Mouse (Mus musculus) heart, embryonic 13.5 days (tissue): ENCODE measurements around the gene Itgb4. TPM values are rescaled to one million over a fixed set of nuclear protein-coding genes. Genes with fewer than 3 reads are reported as not detected.

Experiments used
- ATAC-seq: fragments of 200-750 bp; cut with Nextera tagmentation; 2 replicates; pipeline ENCODE4 v1.8.0; 2017; ENCODE audit warnings: moderate TSS enrichment; ENCODE audit not compliant: insufficient number of reproducible peaks, low FRiP score, low TSS enrichment; ENCODE audit errors: extremely low read depth
- H3K27ac ChIP-seq: fragments of 300-500 bp; sonication (generic); replicated peaks from 2 replicates; pipeline ENCODE4 v1.5.1; 2015; ENCODE audit warnings: moderate library complexity, mild to moderate bottlenecking, inconsistent platforms
- H3K27me3 ChIP-seq: fragments of 300-500 bp; sonication (generic); replicated peaks from 2 replicates; pipeline ENCODE4 v1.6.1; 2015; ENCODE audit warnings: mild to moderate bottlenecking, inconsistent platforms
- H3K36me3 ChIP-seq: fragments of 300-500 bp; sonication (generic); 2 replicates; pipeline ENCODE4 v1.6.1; 2015; ENCODE audit warnings: mild to moderate bottlenecking, inconsistent platforms
- H3K4me1 ChIP-seq: fragments of 300-500 bp; sonication (generic); 2 replicates; pipeline ENCODE4 v1.6.1; 2015; ENCODE audit warnings: inconsistent platforms
- H3K4me2 ChIP-seq: fragments of 300-500 bp; sonication (generic); 2 replicates; pipeline ENCODE4 v1.6.1; 2015; ENCODE audit warnings: inconsistent platforms, mild to moderate bottlenecking, moderate library complexity
- H3K4me3 ChIP-seq: fragments of 300-500 bp; sonication (generic); 2 replicates; pipeline ENCODE4 v1.5.1; 2015; ENCODE audit warnings: moderate library complexity, mild to moderate bottlenecking, inconsistent platforms
- H3K9ac ChIP-seq: fragments of 300-500 bp; sonication (generic); 2 replicates; pipeline ENCODE4 v1.6.1; 2015; ENCODE audit warnings: inconsistent platforms, mild to moderate bottlenecking, moderate library complexity
- H3K9me3 ChIP-seq: fragments of 300-500 bp; sonication (generic); 2 replicates; pipeline ENCODE4 v1.6.1; 2016; ENCODE audit warnings: inconsistent platforms
- WGBS: fragments of 180-500 bp; shearing (Covaris S2); methylation state at CpG from one replicate; pipeline ENCODE4 v1.1.7; 2015; ENCODE audit warnings: mixed read lengths; 5-methylcytosine and 5-hydroxymethylcytosine counted together
- polyA plus RNA-seq: library from polyadenylated mRNA; unstranded; fragments of >200 nt; fragmentation: Nextera tagmentation; extraction: Ambion mirVana; gene quantifications from 2 replicates; pipeline ENCODE4 v1.2.1, GENCODE M21; 2015

The Itgb4 gene
- polyA plus RNA-seq, 1 experiment from 2014 or later, result 1.1 TPM

DNA sequence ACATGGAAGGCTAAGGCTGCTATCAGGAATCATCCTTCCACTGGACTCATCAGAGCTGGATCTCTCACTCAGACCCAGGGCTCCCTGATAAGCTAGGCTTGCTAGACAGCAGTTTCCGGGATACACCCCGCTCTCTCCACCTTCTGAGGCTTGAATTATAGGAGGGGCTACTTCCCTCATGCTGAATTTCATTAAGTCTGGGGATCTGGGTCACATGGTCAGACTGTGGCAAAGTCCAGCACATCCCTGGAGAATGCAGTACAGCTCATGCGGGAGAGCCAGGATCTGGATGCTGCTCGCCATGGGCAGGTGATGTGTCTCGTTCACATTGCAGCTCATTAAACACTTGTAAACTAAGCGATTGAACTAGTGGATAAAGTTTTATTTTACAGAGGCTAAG is 3.5 kb upstream of the Itgb4 start:
- Histone ChIP-seq H3K4me2 (no peak overlapping the region), H3K36me3 (peaks cover 13% of the 10 kb centered on the region), H3K27me3 (peaks cover 31% of the 10 kb centered on the region), H3K9ac (no peak overlapping the region), H3K27ac (no peak overlapping the region), H3K4me1 (peaks cover 28% of the 10 kb centered on the region), H3K4me3 (no peak overlapping the region), H3K9me3 (no peaks in the 10 kb centered on the region)
- WGBS, result 60% methylated on average over 6 of the region's 6 CpGs
- no peak for ATAC-seq

GRCm38 (mm10) chr11:115975083-115975420 is 543 bp downstream of the Itgb4 start:
- Histone ChIP-seq H3K36me3 (no peaks in the 10 kb centered on the region), H3K9me3 (no peaks in the 10 kb centered on the region), H3K4me2 (peak overlapping the region; percentile 87), H3K4me1 (peaks cover 14% of the 10 kb centered on the region), H3K4me3 (peak overlapping the region; percentile 59), H3K27me3 (peaks cover 71% of the 10 kb centered on the region), H3K9ac (peak overlapping the region; percentile 75), H3K27ac (no peak overlapping the region)
- no peak for ATAC-seq
- WGBS, result 4% methylated on average over 18 of the region's 18 CpGs

GRCm38 (mm10) chr11:115975544-115975943 is 1.0 kb downstream of the Itgb4 start:
- Histone ChIP-seq H3K27me3 (peaks cover 73% of the 10 kb centered on the region), H3K4me3 (peak overlapping the region; percentile 59), H3K9ac (no peak overlapping the region), H3K36me3 (no peaks in the 10 kb centered on the region), H3K4me2 (peak overlapping the region; percentile 87; the same call in 1 of the 2 replicates), H3K9me3 (no peaks in the 10 kb centered on the region), H3K27ac (no peak overlapping the region), H3K4me1 (peaks cover 13% of the 10 kb centered on the region)
- WGBS, result 37% methylated on average over 12 of the region's 12 CpGs
- no peak for ATAC-seq

DNA sequence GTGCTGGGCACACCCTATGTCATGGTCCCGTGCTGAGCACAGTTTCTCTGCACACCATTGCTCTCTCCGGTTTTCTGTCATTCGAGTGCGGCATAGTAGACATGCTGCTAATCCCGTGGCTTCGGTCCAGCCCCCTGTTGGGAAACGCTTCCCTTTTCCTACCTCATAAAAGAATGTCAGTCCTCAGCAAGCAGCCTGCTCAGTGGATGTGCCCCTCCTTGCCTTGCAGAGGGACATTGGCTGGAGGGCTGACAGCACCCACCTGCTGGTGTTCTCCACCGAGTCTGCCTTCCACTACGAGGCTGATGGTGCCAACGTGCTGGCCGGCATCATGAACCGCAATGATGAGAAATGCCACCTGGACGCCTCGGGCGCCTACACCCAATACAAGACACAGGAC is 8.0 kb downstream of the Itgb4 start:
- H3K9ac ChIP-seq, result no peak overlapping the region
- 83% methylated on average over 15 of the region's 15 CpGs for WGBS
- no peaks in the 10 kb centered on the region for H3K36me3 ChIP-seq
- no peak for ATAC-seq
- no peak overlapping the region for H3K27ac ChIP-seq
- no peaks in the 10 kb centered on the region for H3K4me1 ChIP-seq
- H3K4me3 ChIP-seq, result no peak overlapping the region
- H3K27me3 ChIP-seq, result peaks cover 49% of the 10 kb centered on the region
- no peak overlapping the region for H3K4me2 ChIP-seq
- H3K9me3 ChIP-seq, result no peaks in the 10 kb centered on the region

GRCm38 (mm10) chr11:115983291-115983690 is 8.8 kb downstream of the Itgb4 start:
- ATAC-seq, result no peak
- Histone ChIP-seq H3K27me3 (peaks cover 49% of the 10 kb centered on the region), H3K36me3 (no peaks in the 10 kb centered on the region), H3K4me2 (no peak overlapping the region), H3K9ac (no peak overlapping the region), H3K27ac (no peak overlapping the region), H3K9me3 (no peaks in the 10 kb centered on the region), H3K4me1 (no peaks in the 10 kb centered on the region), H3K4me3 (no peak overlapping the region)
- 76% methylated on average over 8 of the region's 8 CpGs for WGBS

DNA sequence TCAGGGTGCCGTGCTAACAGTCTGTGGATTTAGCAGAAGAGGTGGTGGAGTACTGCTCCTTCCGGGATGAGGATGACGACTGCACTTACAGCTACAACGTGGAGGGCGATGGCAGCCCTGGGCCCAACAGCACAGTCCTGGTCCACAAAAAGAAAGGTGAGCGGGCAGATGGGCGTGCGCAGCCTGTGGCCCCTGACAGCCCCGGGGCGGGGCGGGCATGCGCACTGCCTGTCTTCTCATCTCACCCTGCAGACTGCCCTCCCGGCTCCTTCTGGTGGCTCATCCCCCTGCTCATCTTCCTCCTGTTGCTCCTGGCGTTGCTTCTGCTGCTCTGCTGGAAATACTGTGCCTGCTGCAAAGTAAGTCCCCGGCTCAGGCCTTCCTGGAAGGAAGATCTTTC is 15.2 kb downstream of the Itgb4 start:
- H3K27ac ChIP-seq, result no peak overlapping the region
- WGBS, result 29% methylated on average over 15 of the region's 15 CpGs
- H3K4me2 ChIP-seq, result peak overlapping the region; percentile 53

GRCm38 (mm10) chr11:115992098-115992497 is 17.6 kb downstream of the Itgb4 start:
- H3K36me3 ChIP-seq, result no peaks in the 10 kb centered on the region
- H3K27ac ChIP-seq, result no peak overlapping the region
- H3K9me3 ChIP-seq, result no peaks in the 10 kb centered on the region
- ATAC-seq, result no peak
- H3K4me1 ChIP-seq, result no peaks in the 10 kb centered on the region; the same call in 1 of the 2 replicates
- no peak overlapping the region for H3K4me2 ChIP-seq
- WGBS, result 58% methylated on average over 4 of the region's 4 CpGs
- peaks cover 53% of the 10 kb centered on the region for H3K27me3 ChIP-seq
- no peak overlapping the region for H3K9ac ChIP-seq
- no peak overlapping the region for H3K4me3 ChIP-seq

More for the DNA sequence above, 15.2 kb downstream of the Itgb4 start:
- H3K9me3 ChIP-seq, result no peaks in the 10 kb centered on the region
- peak overlapping the region; percentile 37 for H3K4me3 ChIP-seq
- no peaks in the 10 kb centered on the region for H3K36me3 ChIP-seq
- H3K4me1 ChIP-seq, result no peaks in the 10 kb centered on the region; the same call in 1 of the 2 replicates
- no peak for ATAC-seq
- H3K27me3 ChIP-seq, result peaks cover 58% of the 10 kb centered on the region
- peak overlapping the region; percentile 60; the same call in 1 of the 2 replicates for H3K9ac ChIP-seq

- no peak overlapping the region for H3K9ac ChIP-seq
- no peak overlapping the region for H3K4me2 ChIP-seq
- no peak for ATAC-seq
- no peaks in the 10 kb centered on the region for H3K9me3 ChIP-seq
- 83% methylated on average over 3 of the region's 3 CpGs for WGBS
- H3K4me1 ChIP-seq, result peaks cover 3% of the 10 kb centered on the region
- H3K27ac ChIP-seq, result no peak overlapping the region
- H3K36me3 ChIP-seq, result no peaks in the 10 kb centered on the region
- peaks cover 42% of the 10 kb centered on the region for H3K27me3 ChIP-seq
- H3K4me3 ChIP-seq, result no peak overlapping the region
Measured at GRCm38 (mm10) chr11:115995256-115995655, 20.7 kb downstream of the Itgb4 start.

- no peak overlapping the region for H3K27ac ChIP-seq
- no peak overlapping the region for H3K4me2 ChIP-seq
- H3K4me1 ChIP-seq, result peaks cover 3% of the 10 kb centered on the region
- H3K4me3 ChIP-seq, result no peak overlapping the region
- H3K27me3 ChIP-seq, result peaks cover 45% of the 10 kb centered on the region
- no peaks in the 10 kb centered on the region for H3K9me3 ChIP-seq
- 65% methylated on average over 4 of the region's 4 CpGs for WGBS
- no peaks in the 10 kb centered on the region for H3K36me3 ChIP-seq
- no peak for ATAC-seq
- no peak overlapping the region for H3K9ac ChIP-seq
Measured at GRCm38 (mm10) chr11:115997047-115997446, 22.5 kb downstream of the Itgb4 start.

DNA sequence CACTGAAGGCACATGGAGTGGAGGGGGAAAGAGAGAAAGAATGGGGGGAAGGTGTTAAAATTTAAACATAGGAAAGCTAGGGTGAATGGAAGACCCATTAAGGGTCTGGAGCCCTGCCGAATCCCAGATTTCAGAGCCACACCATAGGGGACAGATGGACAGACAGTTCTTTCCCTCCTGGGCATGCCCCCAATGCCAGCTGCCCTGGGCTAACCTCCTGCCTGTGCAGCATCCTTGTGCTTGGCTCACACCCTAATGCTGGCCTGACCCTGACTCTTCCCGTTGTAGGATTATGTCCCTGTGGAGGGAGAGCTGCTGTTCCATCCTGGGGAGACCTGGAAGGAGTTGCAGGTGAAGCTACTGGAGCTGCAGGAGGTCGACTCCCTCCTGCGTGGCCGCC is 23.2 kb downstream of the Itgb4 start:
- Histone ChIP-seq H3K36me3 (no peaks in the 10 kb centered on the region), H3K27me3 (peaks cover 42% of the 10 kb centered on the region), H3K27ac (no peak overlapping the region), H3K9ac (no peak overlapping the region), H3K9me3 (no peaks in the 10 kb centered on the region), H3K4me1 (peaks cover 3% of the 10 kb centered on the region), H3K4me3 (no peak overlapping the region), H3K4me2 (no peak overlapping the region)
- ATAC-seq, result no peak
- WGBS, result 68% methylated on average over 5 of the region's 5 CpGs

- H3K4me2 ChIP-seq, result no peak overlapping the region
- no peaks in the 10 kb centered on the region for H3K36me3 ChIP-seq
- peaks cover 3% of the 10 kb centered on the region for H3K4me1 ChIP-seq
- no peak overlapping the region for H3K4me3 ChIP-seq
- WGBS, result 58% methylated on average over 7 of the region's 7 CpGs
- no peak overlapping the region for H3K9ac ChIP-seq
- H3K27ac ChIP-seq, result no peak overlapping the region
- peaks cover 6% of the 10 kb centered on the region; the same call in 1 of the 2 replicates for H3K9me3 ChIP-seq
- no peak for ATAC-seq
- H3K27me3 ChIP-seq, result peaks cover 32% of the 10 kb centered on the region
Measured at GRCm38 (mm10) chr11:115999027-115999426, 24.5 kb downstream of the Itgb4 start.

- Histone ChIP-seq H3K36me3 (no peaks in the 10 kb centered on the region), H3K27me3 (peaks cover 29% of the 10 kb centered on the region), H3K4me1 (peaks cover 6% of the 10 kb centered on the region), H3K9ac (peak overlapping the region; percentile 33; the same call in 1 of the 2 replicates), H3K4me3 (no peak overlapping the region), H3K27ac (no peak overlapping the region), H3K4me2 (peak overlapping the region; percentile 31), H3K9me3 (peaks cover 6% of the 10 kb centered on the region; the same call in 1 of the 2 replicates)
- ATAC-seq, result no peak
- WGBS, result 12% methylated on average over 14 of the region's 14 CpGs
Measured at GRCm38 (mm10) chr11:115999538-116000143, 25.1 kb downstream of the Itgb4 start.
